Mouse (Mus musculus) limb, embryonic 11.5 days (tissue): ENCODE data around the gene Prdm5. TPM values are rescaled to one million over a fixed set of nuclear protein-coding genes. Genes with fewer than 3 reads are reported as not detected.

ENCODE experiments used
- ATAC-seq: fragments of 200-750 bp; cut with Nextera tagmentation; 2 replicates; pipeline ENCODE4 v1.8.0; 2017; ENCODE audit warnings: low read depth; ENCODE audit not compliant: insufficient number of reproducible peaks, low FRiP score, low TSS enrichment
- DNase-seq: peaks from one replicate; pipeline ENCODE4 v3.0.0-alpha.2; 2015; ENCODE audit warnings: low spot score
- H3K27ac ChIP-seq: fragments of 300-500 bp; sonication (generic); replicated peaks from 2 replicates; pipeline ENCODE4 v1.5.1; 2014; ENCODE audit warnings: low read depth, mild to moderate bottlenecking, low read length
- H3K27me3 ChIP-seq: fragments of 300-500 bp; sonication (generic); 2 replicates; pipeline ENCODE4 v1.6.1; 2014; ENCODE audit warnings: mild to moderate bottlenecking, low read length, mixed read lengths; ENCODE audit not compliant: control insufficient read depth, insufficient read depth
- H3K36me3 ChIP-seq: fragments of 300-500 bp; sonication (generic); 2 replicates; pipeline ENCODE4 v1.6.1; 2014; ENCODE audit warnings: mild to moderate bottlenecking, low read length, moderate library complexity, mixed read lengths; ENCODE audit not compliant: control insufficient read depth, insufficient read depth
- H3K4me1 ChIP-seq: fragments of 300-500 bp; sonication (generic); 2 replicates; pipeline ENCODE4 v1.6.1; 2014; ENCODE audit warnings: low read length, mixed read lengths; ENCODE audit not compliant: control insufficient read depth, insufficient read depth
- H3K4me2 ChIP-seq: fragments of 300-500 bp; sonication (generic); 2 replicates; pipeline ENCODE4 v1.6.1; 2014; ENCODE audit warnings: low read depth, mild to moderate bottlenecking, moderate library complexity; ENCODE audit not compliant: severe bottlenecking
- H3K4me3 ChIP-seq: fragments of 300-500 bp; sonication (generic); 2 replicates; pipeline ENCODE4 v1.5.1; 2014; ENCODE audit warnings: low read depth, low read length
- H3K9ac ChIP-seq: fragments of 300-500 bp; sonication (generic); 2 replicates; pipeline ENCODE4 v1.6.1; 2014; ENCODE audit warnings: mild to moderate bottlenecking, low read length
- H3K9me3 ChIP-seq: fragments of 300-500 bp; sonication (generic); 2 replicates; pipeline ENCODE4 v1.6.1; 2016; ENCODE audit warnings: low read length; ENCODE audit not compliant: control insufficient read depth
- WGBS: fragments of 180-500 bp; shearing (Covaris S2); extraction: QIAGEN DNeasy Blood & Tissue Kit; methylation state at CpG from one replicate; pipeline ENCODE4 v1.1.7; 2014; 5-methylcytosine and 5-hydroxymethylcytosine counted together
- polyA plus RNA-seq: library from polyadenylated mRNA; unstranded; fragments of >200 nt; fragmentation: Nextera tagmentation; extraction: Ambion mirVana; gene quantifications from 2 replicates; pipeline ENCODE4 v1.2.1, GENCODE M21; 2014

Prdm5 gene
- polyA plus RNA-seq, 1 experiment from 2014 or later = 21.8 TPM

- Histone ChIP-seq H3K36me3 (no peaks in the 10 kb centered on the region), H3K4me3 (no peak overlapping the region), H3K4me1 (no peaks in the 10 kb centered on the region), H3K27ac (no peak overlapping the region), H3K27me3 (no peaks in the 10 kb centered on the region), H3K4me2 (no peak overlapping the region), H3K9ac (no peak overlapping the region), H3K9me3 (no peaks in the 10 kb centered on the region)
- WGBS = 79% methylated on average over 3 of the region's 3 CpGs
- no peak for DNase-seq
- no peak for ATAC-seq
Measured at GRCm38 (mm10) chr6:65849687-65850086, 70.9 kb downstream of the Prdm5 start.

DNA sequence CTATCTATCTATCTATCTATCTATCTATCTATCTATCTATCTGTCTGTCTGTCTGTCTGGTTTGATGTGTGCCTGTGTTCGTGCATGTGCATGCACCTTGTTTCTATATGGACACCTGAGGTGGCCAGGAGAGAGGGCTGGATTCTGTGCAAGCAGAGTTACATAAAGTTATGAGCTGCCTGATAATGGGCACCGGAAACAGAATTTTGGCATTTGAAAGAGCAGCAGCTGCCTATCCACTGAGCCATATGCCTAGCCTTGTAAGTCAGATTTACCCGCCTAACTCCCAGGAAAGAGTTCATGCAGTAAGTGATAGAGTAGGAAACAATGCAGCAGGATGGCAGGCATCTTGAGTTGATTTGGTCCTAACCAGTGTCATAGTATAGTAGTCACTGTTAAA is 71.4 kb downstream of the Prdm5 start:
- DNase-seq = no peak
- Histone ChIP-seq H3K4me2 (no peak overlapping the region), H3K4me1 (no peaks in the 10 kb centered on the region), H3K27ac (no peak overlapping the region), H3K27me3 (no peaks in the 10 kb centered on the region), H3K9ac (no peak overlapping the region), H3K36me3 (no peaks in the 10 kb centered on the region), H3K9me3 (no peaks in the 10 kb centered on the region), H3K4me3 (no peak overlapping the region)
- 95% methylated on average over 3 of the region's 3 CpGs for WGBS
- no peak for ATAC-seq

GRCm38 (mm10) chr6:65854020-65854419 is 75.2 kb downstream of the Prdm5 start:
- H3K36me3 ChIP-seq = no peaks in the 10 kb centered on the region
- H3K4me1 ChIP-seq = no peaks in the 10 kb centered on the region
- H3K27ac ChIP-seq = no peak overlapping the region
- H3K4me2 ChIP-seq = no peak overlapping the region
- no peak for ATAC-seq
- WGBS = 60% methylated on average over 3 of the region's 3 CpGs
- H3K4me3 ChIP-seq = no peak overlapping the region
- no peak overlapping the region for H3K9ac ChIP-seq
- H3K27me3 ChIP-seq = no peaks in the 10 kb centered on the region
- DNase-seq = no peak
- no peaks in the 10 kb centered on the region for H3K9me3 ChIP-seq

- no peaks in the 10 kb centered on the region for H3K36me3 ChIP-seq
- no peaks in the 10 kb centered on the region for H3K9me3 ChIP-seq
- no peak for ATAC-seq
- no peak for DNase-seq
- H3K4me2 ChIP-seq = no peak overlapping the region
- no peak overlapping the region for H3K9ac ChIP-seq
- no peak overlapping the region for H3K27ac ChIP-seq
- H3K4me1 ChIP-seq = peaks cover 4% of the 10 kb centered on the region; the same call in 1 of the 2 replicates
- no peaks in the 10 kb centered on the region for H3K27me3 ChIP-seq
- H3K4me3 ChIP-seq = no peak overlapping the region
- 78% methylated on average over 4 of the region's 4 CpGs for WGBS
Measured at GRCm38 (mm10) chr6:65854585-65854984, 75.8 kb downstream of the Prdm5 start.

GRCm38 (mm10) chr6:65860609-65861008 is 81.8 kb downstream of the Prdm5 start:
- Histone ChIP-seq H3K4me3 (no peak overlapping the region), H3K36me3 (no peaks in the 10 kb centered on the region), H3K27ac (no peak overlapping the region), H3K4me2 (no peak overlapping the region), H3K9me3 (no peaks in the 10 kb centered on the region), H3K9ac (no peak overlapping the region), H3K4me1 (peaks cover 7% of the 10 kb centered on the region; the same call in 1 of the 2 replicates), H3K27me3 (no peaks in the 10 kb centered on the region)
- 58% methylated on average over 5 of the region's 5 CpGs for WGBS
- no peak for DNase-seq
- ATAC-seq = no peak

DNA sequence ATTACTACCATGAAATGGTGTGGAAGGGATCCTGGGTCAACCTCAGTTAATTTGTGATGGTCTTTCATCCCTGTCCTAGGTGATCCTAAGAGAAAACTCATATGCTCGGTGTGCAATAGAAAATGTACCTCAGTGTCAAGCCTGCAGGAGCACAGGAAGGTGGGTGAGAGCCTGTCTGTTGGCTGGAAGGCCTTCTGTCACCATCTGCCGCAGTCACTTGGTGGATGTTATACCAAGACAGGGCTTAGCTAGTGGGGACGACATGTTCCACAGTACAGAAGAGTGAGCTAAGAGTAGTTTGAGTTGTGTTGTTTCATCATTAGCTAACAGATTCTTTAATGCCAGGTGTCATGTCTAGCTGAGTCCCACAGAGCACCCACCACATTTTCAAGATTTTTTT is 84.0 kb downstream of the Prdm5 start:
- H3K9ac ChIP-seq = no peak overlapping the region
- H3K36me3 ChIP-seq = no peaks in the 10 kb centered on the region
- H3K4me3 ChIP-seq = no peak overlapping the region
- H3K27ac ChIP-seq = no peak overlapping the region
- no peak overlapping the region for H3K4me2 ChIP-seq
- 92% methylated on average over 3 of the region's 3 CpGs for WGBS
- DNase-seq = no peak
- peaks cover 7% of the 10 kb centered on the region; the same call in 1 of the 2 replicates for H3K4me1 ChIP-seq
- no peaks in the 10 kb centered on the region for H3K9me3 ChIP-seq
- no peak for ATAC-seq
- no peaks in the 10 kb centered on the region for H3K27me3 ChIP-seq

GRCm38 (mm10) chr6:65864233-65864632 is 85.4 kb downstream of the Prdm5 start:
- Histone ChIP-seq H3K4me1 (peaks cover 6% of the 10 kb centered on the region; the same call in 1 of the 2 replicates), H3K27ac (no peak overlapping the region), H3K9ac (no peak overlapping the region), H3K4me2 (no peak overlapping the region), H3K4me3 (no peak overlapping the region), H3K27me3 (no peaks in the 10 kb centered on the region), H3K36me3 (no peaks in the 10 kb centered on the region), H3K9me3 (no peaks in the 10 kb centered on the region)
- 90% methylated on average over 3 of the region's 3 CpGs for WGBS
- ATAC-seq (no peak), DNase-seq (no peak)

GRCm38 (mm10) chr6:65864919-65865318 is 86.1 kb downstream of the Prdm5 start:
- 81% methylated on average over 5 of the region's 5 CpGs for WGBS
- Histone ChIP-seq H3K9ac (no peak overlapping the region), H3K4me2 (no peak overlapping the region), H3K27ac (no peak overlapping the region), H3K27me3 (no peaks in the 10 kb centered on the region), H3K9me3 (no peaks in the 10 kb centered on the region), H3K36me3 (no peaks in the 10 kb centered on the region), H3K4me1 (peaks cover 3% of the 10 kb centered on the region; the same call in 1 of the 2 replicates), H3K4me3 (no peak overlapping the region)
- ATAC-seq (no peak), DNase-seq (no peak)

DNA sequence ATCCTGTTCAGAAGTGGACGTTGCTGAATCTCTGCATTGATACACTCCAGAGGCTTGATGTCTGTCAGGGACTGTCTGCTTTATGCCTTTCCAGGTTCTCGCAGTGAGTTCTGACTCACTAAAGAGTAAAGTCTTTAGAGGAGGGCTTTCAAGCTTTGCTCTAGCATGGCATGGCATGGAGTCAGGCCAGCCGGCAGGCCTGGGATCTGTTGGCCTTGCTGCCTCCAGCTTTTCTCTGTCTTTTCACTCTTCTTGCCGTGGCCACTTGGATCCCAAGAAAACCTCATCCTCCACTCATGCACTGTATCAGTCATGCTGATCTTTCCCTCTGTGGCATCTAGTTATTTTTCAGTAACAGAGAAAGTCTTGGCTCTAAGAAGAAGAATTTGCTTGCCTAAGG is 87.1 kb downstream of the Prdm5 start:
- H3K27ac ChIP-seq = no peak overlapping the region

More for the DNA sequence above, 87.1 kb downstream of the Prdm5 start:
- no peak overlapping the region for H3K4me3 ChIP-seq
- no peaks in the 10 kb centered on the region for H3K9me3 ChIP-seq
- H3K36me3 ChIP-seq = no peaks in the 10 kb centered on the region
- 93% methylated on average over 4 of the region's 4 CpGs for WGBS
- no peak for DNase-seq
- no peak for ATAC-seq
- H3K4me1 ChIP-seq = peaks cover 4% of the 10 kb centered on the region; the same call in 1 of the 2 replicates
- H3K27me3 ChIP-seq = no peaks in the 10 kb centered on the region
- no peak overlapping the region for H3K4me2 ChIP-seq
- H3K9ac ChIP-seq = no peak overlapping the region
